Mouse (Mus musculus): ENCODE measurements at regions not wholly inside any gene's neighbourhood (a gene's known extent, or its start where the extent isn't known, plus 50 kb on each side); places are given as distances from the start of the nearest gene placed in this dataset.

GRCm38 (mm10) chr6:51656078-51656477 is 132.4 kb downstream of the Snx10 start:
- TF ChIP-seq JUND (conservative IDR thresholded peaks at IDR 0.05; ENCODE audit: low read depth, low read length) (no peak), POLR2A (IDR thresholded peaks at IDR 0.05; ENCODE audit: low read depth, low read length) (no peak), CTCF (conservative IDR thresholded peaks at IDR 0.05 in 1 of 2, IDR thresholded peaks at IDR 0.05 in 1 of 2; ENCODE audit: low read depth in 2 of 2, low read length in 2 of 2) (no peak), HCFC1 (IDR thresholded peaks at IDR 0.05; ENCODE audit: low read depth, low read length) (no peak), MAZ (IDR thresholded peaks at IDR 0.05; ENCODE audit: low read depth, low read length) (no peak), E2F4 (IDR thresholded peaks at IDR 0.05; ENCODE audit: insufficient replicate concordance, low read depth, low read length) (no peak), ETS1 (conservative IDR thresholded peaks at IDR 0.05; ENCODE audit: low read depth, low read length) (no peak), MAFK (IDR thresholded peaks at IDR 0.05; ENCODE audit: insufficient replicate concordance, low read length) (no peak), SMC3 (IDR thresholded peaks at IDR 0.05; ENCODE audit: low read depth, low read length) (no peak)
